Mouse (Mus musculus): ENCODE measurements around the gene Tas1r2. TPM values are rescaled to one million over a fixed set of nuclear protein-coding genes. Genes with fewer than 3 reads are reported as not detected.

Gene Tas1r2
- total RNA-seq, 1 experiment from 2014 or later, result 0.12 TPM

- ATAC-seq (ENCODE audit: extremely low read depth, insufficient number of reproducible peaks, low FRiP score, poor library complexity, severe bottlenecking), result no peak
Observed at GRCm38 (mm10) chr4:139693315-139693714, 40.0 kb downstream of the Tas1r2 start.

GRCm38 (mm10) chr4:139697755-139698154, 44.4 kb downstream of the Tas1r2 start:
- ATAC-seq (ENCODE audit: extremely low read depth, insufficient number of reproducible peaks, low FRiP score, poor library complexity, severe bottlenecking), result no peak

DNA sequence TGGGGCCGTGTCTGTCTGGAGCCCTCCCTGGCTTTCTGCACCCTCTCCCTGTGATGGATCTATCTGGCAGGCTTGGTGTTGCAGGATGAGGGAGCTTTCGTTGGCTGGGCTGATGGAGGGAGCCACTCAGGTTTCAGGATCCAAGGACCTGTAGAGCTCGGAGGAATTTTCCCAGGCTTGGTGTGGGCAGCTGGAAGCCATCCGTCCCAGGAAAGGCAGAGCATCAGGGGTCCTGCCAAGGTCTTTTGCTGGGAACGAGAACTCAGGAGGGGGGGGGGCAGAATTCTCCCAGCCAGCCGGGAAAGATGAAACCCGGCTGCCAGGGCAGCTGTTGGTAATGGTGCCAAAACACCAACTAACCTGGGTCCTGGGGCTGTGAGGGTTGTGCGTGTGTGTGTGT, 45.3 kb downstream of the Tas1r2 start:
- ATAC-seq (ENCODE audit: extremely low read depth, insufficient number of reproducible peaks, low FRiP score, poor library complexity, severe bottlenecking), result no peak

- ATAC-seq (ENCODE audit: extremely low read depth, insufficient number of reproducible peaks, low FRiP score, poor library complexity, severe bottlenecking), result no peak
Observed at GRCm38 (mm10) chr4:139702914-139703313, 49.6 kb downstream of the Tas1r2 start.

GRCm38 (mm10) chr4:139703468-139703867, 50.1 kb downstream of the Tas1r2 start:
- no peak for ATAC-seq (ENCODE audit: extremely low read depth, insufficient number of reproducible peaks, low FRiP score, poor library complexity, severe bottlenecking)

DNA sequence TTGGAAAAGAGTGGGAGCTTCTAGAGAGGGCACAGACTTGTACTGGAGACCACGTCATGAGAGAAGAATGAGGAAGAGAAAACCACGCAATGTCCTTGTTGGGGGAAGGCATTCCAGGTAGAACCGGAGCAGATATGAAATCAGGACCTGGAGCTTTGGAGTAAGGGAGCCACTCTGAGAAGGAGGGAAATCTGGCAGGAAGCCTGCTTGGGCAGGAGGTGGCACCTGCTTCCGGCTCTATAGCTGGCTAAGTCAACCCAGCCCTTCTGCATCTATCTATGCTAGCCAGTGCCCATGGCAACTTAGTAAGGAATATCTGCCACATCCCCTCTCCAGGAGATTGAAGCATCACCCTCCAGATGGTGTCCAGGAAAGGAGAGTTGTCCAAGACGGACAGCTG, 52.6 kb downstream of the Tas1r2 start:
- ATAC-seq (ENCODE audit: extremely low read depth, insufficient number of reproducible peaks, low FRiP score, poor library complexity, severe bottlenecking), result no peak

DNA sequence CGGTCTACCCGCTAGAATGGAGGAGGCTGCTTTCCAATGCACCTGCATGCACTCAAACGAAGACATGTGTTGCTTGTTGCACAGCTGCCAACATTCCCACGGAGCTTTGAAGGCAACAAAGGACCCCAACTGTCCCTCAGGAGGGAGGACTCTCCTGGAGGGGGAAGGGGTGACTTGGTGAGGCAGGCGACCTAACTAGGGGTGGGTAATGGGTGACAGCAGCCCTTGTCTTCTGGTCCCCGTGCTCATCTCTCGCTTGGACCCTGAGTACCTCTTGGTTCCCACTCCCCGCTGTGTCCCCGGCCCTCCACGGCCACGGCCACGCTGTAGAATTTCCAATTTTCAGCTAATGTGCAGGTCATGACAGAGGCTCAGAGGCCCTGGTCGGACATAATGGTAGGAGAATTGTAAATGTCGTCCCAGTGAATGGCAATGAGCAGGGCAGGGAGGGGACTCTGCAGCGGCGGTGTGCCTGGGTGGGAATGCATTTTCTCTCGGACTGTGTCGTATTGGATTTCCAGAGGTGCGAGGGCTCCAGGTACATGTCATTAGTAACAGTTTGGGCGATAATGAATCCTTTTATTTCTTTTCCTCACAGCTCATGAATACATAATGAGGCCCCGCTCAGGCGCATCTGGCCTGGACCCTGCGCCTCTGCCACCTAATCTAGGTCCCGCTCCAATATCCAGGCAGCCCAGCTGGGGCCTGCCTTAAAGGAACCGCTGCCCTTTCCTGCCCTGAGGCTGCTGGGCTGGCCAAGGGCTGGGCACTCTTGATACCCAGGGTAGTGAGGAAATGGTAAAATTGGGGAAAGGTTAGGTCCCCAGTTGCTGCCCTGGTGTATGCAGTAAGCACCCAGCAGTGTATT, 57.4 kb downstream of the Tas1r2 start:
- ATAC-seq (ENCODE audit: extremely low read depth, insufficient number of reproducible peaks, low FRiP score, poor library complexity, severe bottlenecking), result no peak

DNA sequence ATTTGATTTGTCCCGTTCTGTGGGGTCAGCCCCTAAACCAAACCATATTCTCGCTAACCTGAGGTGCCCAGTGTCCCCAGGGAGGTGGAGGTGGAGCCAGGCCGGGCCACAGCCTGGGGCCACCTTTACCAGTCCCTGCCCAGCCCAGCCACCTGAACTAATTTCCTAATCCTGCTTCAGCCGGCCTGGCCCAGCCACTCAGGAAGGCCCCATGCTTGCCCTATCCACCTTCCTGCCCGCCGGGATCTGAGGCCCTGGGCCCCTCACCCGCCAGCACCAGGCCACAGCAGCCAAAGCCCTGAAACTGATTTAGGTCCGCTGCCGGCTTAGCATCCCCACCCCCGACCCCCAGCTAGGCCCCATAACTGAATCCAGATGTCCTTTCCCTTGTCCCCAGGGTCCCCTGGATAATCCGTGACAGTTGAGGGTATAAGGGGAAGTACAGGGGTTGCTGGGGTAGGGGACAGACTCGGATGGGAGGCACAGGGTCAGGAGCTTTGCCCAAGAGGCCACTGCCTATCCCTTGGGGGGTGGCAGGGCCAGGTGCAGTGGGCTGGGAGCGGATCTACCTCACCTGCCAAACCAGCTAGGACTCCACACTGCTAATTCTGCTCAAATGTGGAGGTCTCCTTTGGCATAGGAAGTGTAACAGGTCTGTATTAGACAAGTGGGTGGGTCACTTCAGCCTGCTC, 62.0 kb downstream of the Tas1r2 start:
- ATAC-seq (ENCODE audit: extremely low read depth, insufficient number of reproducible peaks, low FRiP score, poor library complexity, severe bottlenecking), result no peak

DNA sequence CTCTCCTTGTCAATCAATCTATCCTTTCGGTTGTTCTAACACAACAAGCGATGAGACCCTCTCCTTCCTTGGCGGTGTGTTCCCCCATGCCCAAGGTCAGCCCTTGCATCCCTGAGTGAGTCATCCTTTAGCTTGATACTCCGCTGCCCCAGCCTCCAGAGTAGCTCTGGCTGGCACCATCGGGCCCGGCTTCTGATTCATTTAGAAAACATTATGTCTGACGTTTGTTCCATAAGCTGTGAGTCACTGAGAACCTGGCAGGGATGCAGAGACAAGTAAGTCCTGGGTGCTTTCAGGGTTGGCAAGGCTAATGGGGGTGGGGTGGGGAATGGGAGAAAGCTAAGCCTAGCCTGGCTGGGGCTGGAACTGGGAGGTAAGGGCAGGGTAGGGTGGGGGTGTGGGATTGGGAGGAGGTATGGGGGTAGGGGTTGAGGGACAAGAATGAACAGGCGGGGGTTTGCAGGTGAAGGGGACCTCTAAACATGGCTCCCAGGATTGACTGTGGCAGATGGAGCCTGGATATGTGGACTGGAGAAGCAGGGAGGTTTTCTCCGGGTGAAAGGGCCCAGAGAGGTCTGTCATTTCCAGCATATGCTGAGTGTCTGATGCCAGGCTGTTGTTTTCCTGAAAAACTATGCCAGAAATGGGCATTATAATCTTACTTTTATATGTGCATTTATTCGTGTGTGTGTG, 63.3 kb downstream of the Tas1r2 start:
- no peak for ATAC-seq (ENCODE audit: extremely low read depth, insufficient number of reproducible peaks, low FRiP score, poor library complexity, severe bottlenecking)

- ATAC-seq (ENCODE audit: extremely low read depth, insufficient number of reproducible peaks, low FRiP score, poor library complexity, severe bottlenecking), result no peak
Observed at GRCm38 (mm10) chr4:139718978-139719377, 65.6 kb downstream of the Tas1r2 start.

Other genes starting within 250 kb of the Tas1r2 start
- 3.6 and 3.7 TPM in 2 replicates for gene Iffo2, start 123.0 kb upstream of the Tas1r2 start, total RNA-seq (2017)
- 0.49 TPM in 1 of 2 replicates, not detected in the other for gene Gm21969, start 50.4 kb upstream of the Tas1r2 start, total RNA-seq (2017)
- gene Aldh4a1, start 30.7 kb upstream of the Tas1r2 start, total RNA-seq (2017), result 11.3 and 12.6 TPM in 2 replicates
- gene Pax7, start 180.0 kb downstream of the Tas1r2 start, total RNA-seq (2017), result not detected in 2 replicates